Mouse (Mus musculus): ENCODE measurements around the gene Col4a3bp. TPM values are rescaled to one million over a fixed set of nuclear protein-coding genes. Genes with fewer than 3 reads are reported as not detected.

The Col4a3bp gene
- polyA plus RNA-seq, 1 experiment: 54.8 TPM

- H3K27ac ChIP-seq (ENCODE audit: insufficient read depth, low read length): peak overlapping the region; percentile 95
- under 1% methylated on average over 70 of the region's 73 CpGs for WGBS
- no peaks in the 10 kb centered on the region; the same call in 1 of the 2 replicates for H3K4me1 ChIP-seq (ENCODE audit: control insufficient read depth, insufficient read depth, low read length)
- peak overlapping the region; percentile 88 for H3K4me3 ChIP-seq (replicated peaks; ENCODE audit: insufficient read depth, low read depth, low read length)
- TF ChIP-seq POLR2A (IDR thresholded peaks at IDR 0.05; ENCODE audit: borderline replicate concordance, insufficient read depth, low read length) (no peak), CTCF (IDR thresholded peaks at IDR 0.05; ENCODE audit: borderline replicate concordance, insufficient read depth, low read depth, low read length) (no peak)
- no peak for DNase-seq
- H3K27me3 ChIP-seq (ENCODE audit: control insufficient read depth, insufficient read depth, low read length): no peaks in the 10 kb centered on the region
Observed at GRCm38 (mm10) chr13:96542901-96543891, 778 bp downstream of the Col4a3bp start.

DNA sequence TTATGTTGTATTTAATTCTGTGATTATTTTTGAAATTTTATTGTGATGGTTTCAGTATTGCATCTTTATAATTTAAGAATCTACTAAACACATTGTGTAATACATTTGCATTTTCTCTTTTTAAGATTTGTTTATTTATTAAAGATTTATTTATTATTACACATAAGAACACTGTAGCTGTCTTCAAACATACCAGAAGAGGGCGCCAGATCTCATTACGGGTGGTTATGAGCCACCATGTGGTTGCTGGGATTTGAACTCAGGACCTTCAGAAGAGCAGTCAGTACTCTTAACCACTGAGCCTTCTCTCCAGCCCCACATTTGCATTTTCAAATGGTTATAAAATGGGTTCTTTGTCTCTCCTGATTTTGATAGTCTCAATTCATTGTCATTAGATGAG, 2.1 kb downstream of the Col4a3bp start:
- TF ChIP-seq CTCF (IDR thresholded peaks at IDR 0.05; ENCODE audit: borderline replicate concordance, insufficient read depth, low read depth, low read length) (0 out of 2 replicates have a peak, but pooled peaks have one; percentile 8), POLR2A (IDR thresholded peaks at IDR 0.05; ENCODE audit: borderline replicate concordance, insufficient read depth, low read length) (no peak)
- no peak for DNase-seq
- Histone ChIP-seq H3K4me3 (replicated peaks; ENCODE audit: insufficient read depth, low read depth, low read length) (no peak overlapping the region), H3K4me1 (ENCODE audit: control insufficient read depth, insufficient read depth, low read length) (no peaks in the 10 kb centered on the region; the same call in 1 of the 2 replicates), H3K27me3 (ENCODE audit: control insufficient read depth, insufficient read depth, low read length) (no peaks in the 10 kb centered on the region), H3K27ac (ENCODE audit: insufficient read depth, low read length) (no peak overlapping the region)
- 70% methylated on average over 2 of the region's 2 CpGs for WGBS

GRCm38 (mm10) chr13:96547250-96547649, 4.8 kb downstream of the Col4a3bp start:
- Histone ChIP-seq H3K4me1 (ENCODE audit: control insufficient read depth, insufficient read depth, low read length) (no peaks in the 10 kb centered on the region; the same call in 1 of the 2 replicates), H3K27ac (ENCODE audit: insufficient read depth, low read length) (no peak overlapping the region), H3K27me3 (ENCODE audit: control insufficient read depth, insufficient read depth, low read length) (no peaks in the 10 kb centered on the region), H3K4me3 (replicated peaks; ENCODE audit: insufficient read depth, low read depth, low read length) (no peak overlapping the region)
- no peak for TF ChIP-seq CTCF (IDR thresholded peaks at IDR 0.05; ENCODE audit: borderline replicate concordance, insufficient read depth, low read depth, low read length)
- TF ChIP-seq POLR2A (IDR thresholded peaks at IDR 0.05; ENCODE audit: borderline replicate concordance, insufficient read depth, low read length): no peak
- DNase-seq: no peak
- 71% methylated on average over 1 of the region's 1 CpGs for WGBS

- DNase-seq: no peak
- Histone ChIP-seq H3K4me3 (replicated peaks; ENCODE audit: insufficient read depth, low read depth, low read length) (no peak overlapping the region), H3K27me3 (ENCODE audit: control insufficient read depth, insufficient read depth, low read length) (no peaks in the 10 kb centered on the region), H3K4me1 (ENCODE audit: control insufficient read depth, insufficient read depth, low read length) (no peaks in the 10 kb centered on the region; the same call in 1 of the 2 replicates), H3K27ac (ENCODE audit: insufficient read depth, low read length) (no peak overlapping the region)
- WGBS: 67% methylated on average over 4 of the region's 4 CpGs
- no peak for TF ChIP-seq POLR2A (IDR thresholded peaks at IDR 0.05; ENCODE audit: borderline replicate concordance, insufficient read depth, low read length)
- no peak for TF ChIP-seq CTCF (IDR thresholded peaks at IDR 0.05; ENCODE audit: borderline replicate concordance, insufficient read depth, low read depth, low read length)
Observed at GRCm38 (mm10) chr13:96547941-96548340, 5.5 kb downstream of the Col4a3bp start.

DNA sequence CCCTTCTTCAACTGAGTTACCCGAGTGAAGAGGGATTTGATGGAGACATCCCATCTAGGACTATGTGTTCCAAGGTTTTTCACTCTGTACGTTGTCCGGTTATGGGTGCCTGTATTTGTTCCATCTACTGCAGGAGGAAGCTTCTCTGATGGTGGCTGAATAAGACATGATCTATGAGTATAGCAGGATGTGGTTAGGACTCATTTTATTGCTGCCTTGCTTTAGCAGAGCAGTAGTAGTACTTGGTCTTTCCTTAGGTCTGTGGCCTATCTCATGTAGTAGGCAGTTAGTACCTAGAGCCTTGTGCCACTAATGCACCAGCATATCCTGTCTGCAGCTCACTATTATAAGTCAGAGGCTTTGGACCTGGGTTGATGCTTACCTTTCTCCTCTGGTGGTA, 12.7 kb downstream of the Col4a3bp start:
- 91% methylated on average over 3 of the region's 3 CpGs for WGBS
- no peak overlapping the region for H3K27ac ChIP-seq (ENCODE audit: insufficient read depth, low read length)

DNA sequence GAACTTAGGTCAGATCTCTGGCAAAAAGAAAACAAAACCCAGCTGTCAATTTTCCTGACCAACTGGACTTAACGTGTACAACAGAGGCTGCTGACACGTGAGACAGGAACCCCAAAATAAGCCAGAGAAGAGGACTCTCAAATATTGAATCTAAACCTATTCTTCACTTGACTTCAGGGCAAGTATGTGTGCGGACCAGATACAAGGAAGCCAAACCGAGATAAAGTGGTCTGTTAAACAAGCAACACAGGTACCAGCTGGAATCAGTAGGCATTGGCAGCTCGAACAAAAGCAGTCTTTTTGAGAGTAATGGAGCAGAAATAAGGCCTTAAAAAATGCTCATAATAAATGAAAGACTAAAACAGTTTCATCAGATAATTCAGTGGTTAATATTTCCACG, 25.6 kb downstream of the Col4a3bp start:
- Histone ChIP-seq H3K4me3 (replicated peaks; ENCODE audit: insufficient read depth, low read depth, low read length) (no peak overlapping the region), H3K27ac (ENCODE audit: insufficient read depth, low read length) (no peak overlapping the region), H3K4me1 (ENCODE audit: control insufficient read depth, insufficient read depth, low read length) (peaks cover 6% of the 10 kb centered on the region; the same call in 1 of the 2 replicates), H3K27me3 (ENCODE audit: control insufficient read depth, insufficient read depth, low read length) (no peaks in the 10 kb centered on the region)
- DNase-seq: no peak
- TF ChIP-seq POLR2A (IDR thresholded peaks at IDR 0.05; ENCODE audit: borderline replicate concordance, insufficient read depth, low read length): no peak
- TF ChIP-seq CTCF (IDR thresholded peaks at IDR 0.05; ENCODE audit: borderline replicate concordance, insufficient read depth, low read depth, low read length): no peak
- WGBS: 13% methylated on average over 6 of the region's 6 CpGs

More for the DNA sequence above, 12.7 kb downstream of the Col4a3bp start:
- Histone ChIP-seq H3K27me3 (ENCODE audit: control insufficient read depth, insufficient read depth, low read length) (no peaks in the 10 kb centered on the region), H3K4me3 (replicated peaks; ENCODE audit: insufficient read depth, low read depth, low read length) (no peak overlapping the region), H3K4me1 (ENCODE audit: control insufficient read depth, insufficient read depth, low read length) (peaks cover 3% of the 10 kb centered on the region; the same call in 1 of the 2 replicates)
- no peak for DNase-seq
- TF ChIP-seq CTCF (IDR thresholded peaks at IDR 0.05; ENCODE audit: borderline replicate concordance, insufficient read depth, low read depth, low read length) (no peak), POLR2A (IDR thresholded peaks at IDR 0.05; ENCODE audit: borderline replicate concordance, insufficient read depth, low read length) (no peak)

DNA sequence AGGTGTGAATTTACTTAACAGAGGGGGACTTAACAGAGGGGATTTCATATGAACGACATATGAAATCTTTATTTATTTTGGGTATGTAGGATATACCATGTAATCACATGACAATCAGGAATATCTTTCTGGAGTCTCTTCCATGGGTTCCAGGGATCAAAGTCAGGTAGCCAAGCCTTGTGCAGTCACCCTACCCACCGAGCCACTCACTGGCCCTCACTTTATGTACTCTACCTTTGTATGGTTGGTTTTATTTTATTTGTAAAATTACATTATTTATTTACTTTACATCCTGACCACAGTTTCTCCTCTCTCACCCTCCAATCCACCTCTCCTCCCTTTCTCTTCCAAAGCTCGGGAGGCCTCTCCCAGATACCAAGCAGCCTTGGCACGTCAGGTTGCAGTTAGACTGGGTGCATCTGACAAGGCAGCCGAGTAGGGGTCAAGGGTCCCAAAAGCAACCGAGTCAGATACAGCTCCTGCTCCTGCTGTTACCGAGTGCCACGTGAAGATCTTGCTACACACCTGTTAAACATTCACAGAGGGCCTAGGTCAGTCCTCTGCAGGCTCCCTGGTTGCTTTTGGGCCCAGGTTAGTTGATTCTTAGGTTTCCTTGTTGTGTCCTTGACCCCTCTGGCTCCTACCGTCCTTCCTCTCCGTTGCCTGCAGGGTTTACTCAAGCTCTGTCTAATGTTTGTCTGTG, 28.0 kb downstream of the Col4a3bp start:
- DNase-seq: no peak
- no peak overlapping the region for H3K4me3 ChIP-seq (replicated peaks; ENCODE audit: insufficient read depth, low read depth, low read length)
- no peak for TF ChIP-seq POLR2A (IDR thresholded peaks at IDR 0.05; ENCODE audit: borderline replicate concordance, insufficient read depth, low read length)
- TF ChIP-seq CTCF (IDR thresholded peaks at IDR 0.05; ENCODE audit: borderline replicate concordance, insufficient read depth, low read depth, low read length): no peak
- H3K27me3 ChIP-seq (ENCODE audit: control insufficient read depth, insufficient read depth, low read length): no peaks in the 10 kb centered on the region
- 77% methylated on average over 10 of the region's 10 CpGs for WGBS
- no peak overlapping the region for H3K27ac ChIP-seq (ENCODE audit: insufficient read depth, low read length)
- H3K4me1 ChIP-seq (ENCODE audit: control insufficient read depth, insufficient read depth, low read length): peaks cover 6% of the 10 kb centered on the region; the same call in 1 of the 2 replicates

All from cerebellum, adult 2 months (tissue).